Mouse (Mus musculus): ENCODE results near the gene Sebox.

DNA sequence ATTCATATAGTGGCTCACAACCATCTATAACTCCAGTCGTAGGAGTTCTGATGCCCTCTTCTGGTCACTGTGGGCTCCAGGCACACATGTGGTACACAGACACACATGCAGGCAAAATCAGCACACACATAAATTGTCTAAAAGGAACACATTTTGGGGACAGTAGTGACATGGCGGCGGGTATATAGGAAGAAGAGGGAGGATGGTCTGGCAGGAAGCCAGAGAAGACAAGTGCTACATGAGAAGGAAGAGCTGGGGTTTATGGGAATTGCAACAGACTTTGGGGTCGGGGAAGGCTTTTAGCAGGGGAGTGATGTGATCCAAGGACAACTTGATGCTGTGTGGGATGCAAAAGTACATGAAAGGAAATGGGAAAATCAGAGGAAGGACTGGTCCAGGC is 31.3 kb downstream of the Sebox start:
- TF ChIP-seq POLR2A (IDR thresholded peaks at IDR 0.05; ENCODE audit: insufficient read depth, low read length) (no peak), CTCF (IDR thresholded peaks at IDR 0.05; ENCODE audit: low read depth, low read length) (no peak), EP300 (IDR thresholded peaks at IDR 0.05; ENCODE audit: insufficient read depth, low read depth, low read length) (no peak)
